Mouse (Mus musculus): ENCODE measurements at regions not wholly inside any gene's neighbourhood (a gene's known extent, or its start where the extent isn't known, plus 50 kb on each side); places are given as distances from the start of the nearest gene placed in this dataset.

DNA sequence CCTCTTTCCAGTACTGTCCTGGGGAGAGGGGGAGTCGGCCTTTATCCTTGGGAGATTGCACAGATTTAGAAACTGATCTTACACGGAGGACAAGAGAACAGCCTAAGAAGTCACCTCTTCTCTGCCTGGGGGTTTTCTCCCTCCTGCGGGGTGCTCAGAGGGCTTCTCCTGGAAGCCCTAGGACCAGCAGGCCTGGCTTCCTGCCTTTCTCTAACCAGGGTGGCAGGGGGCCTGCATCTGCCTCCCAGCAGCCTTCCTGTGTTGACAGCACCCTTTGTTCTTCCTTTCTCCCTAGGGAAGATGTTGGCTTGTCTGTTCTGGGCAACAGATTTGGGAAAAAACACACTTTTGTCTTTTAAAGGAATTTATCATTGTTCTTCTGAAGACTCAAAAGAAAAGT is 153.0 kb upstream of the Tgfbr2 start:
- no peak for DNase-seq

- DNase-seq, result no peak
These were observed 151.9 kb upstream of the Tgfbr2 start for GRCm38 (mm10) chr9:116327080-116327479.

DNA sequence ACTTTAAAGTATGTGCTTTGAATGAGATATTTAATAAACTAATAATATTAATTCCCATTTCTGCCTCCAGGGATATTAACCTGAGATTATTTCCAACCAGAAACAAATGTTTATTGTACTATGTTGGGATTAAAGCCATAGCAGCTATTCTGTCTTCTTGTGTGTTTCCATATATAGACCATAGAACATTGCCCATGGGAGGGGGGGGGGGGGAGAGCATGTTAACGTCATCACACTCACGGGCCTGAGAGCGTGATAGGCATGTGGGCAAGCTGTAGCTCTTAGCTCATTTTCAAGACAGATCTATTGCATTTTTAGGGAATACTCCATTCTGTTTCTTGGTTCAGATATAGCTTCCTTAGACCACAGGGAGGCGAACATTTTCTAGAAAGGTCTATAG is 149.8 kb upstream of the Tgfbr2 start:
- no peak for DNase-seq

- DNase-seq, result no peak
These were observed 148.9 kb upstream of the Tgfbr2 start for GRCm38 (mm10) chr9:116323871-116324721.

DNA sequence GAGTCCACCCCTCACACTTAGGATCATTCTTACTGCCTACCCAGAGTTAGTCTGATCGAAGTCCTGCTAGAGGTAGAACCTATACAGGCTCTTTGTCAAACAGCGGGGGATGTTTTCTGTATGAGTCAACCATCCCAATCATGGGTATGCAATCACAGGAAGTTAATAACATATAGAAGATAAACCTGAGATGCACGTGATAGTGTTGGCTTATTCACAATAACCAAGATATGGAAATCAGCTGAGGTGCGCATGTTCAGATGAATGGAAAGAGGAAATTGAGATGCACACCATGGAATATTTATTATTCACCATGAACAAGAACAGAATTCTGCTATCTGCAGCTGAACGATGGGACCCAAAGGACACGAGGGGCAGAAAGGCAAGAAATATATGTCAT is 146.7 kb upstream of the Tgfbr2 start:
- DNase-seq, result no peak

- DNase-seq, result no peak
These were observed 144.3 kb upstream of the Tgfbr2 start for GRCm38 (mm10) chr9:116319421-116319820.

GRCm38 (mm10) chr9:116316582-116317095 is 141.5 kb upstream of the Tgfbr2 start:
- no peak for DNase-seq

GRCm38 (mm10) chr9:116314803-116315202 is 139.6 kb upstream of the Tgfbr2 start:
- DNase-seq, result no peak

GRCm38 (mm10) chr9:116313932-116314790 is 139.0 kb upstream of the Tgfbr2 start:
- no peak for DNase-seq

DNA sequence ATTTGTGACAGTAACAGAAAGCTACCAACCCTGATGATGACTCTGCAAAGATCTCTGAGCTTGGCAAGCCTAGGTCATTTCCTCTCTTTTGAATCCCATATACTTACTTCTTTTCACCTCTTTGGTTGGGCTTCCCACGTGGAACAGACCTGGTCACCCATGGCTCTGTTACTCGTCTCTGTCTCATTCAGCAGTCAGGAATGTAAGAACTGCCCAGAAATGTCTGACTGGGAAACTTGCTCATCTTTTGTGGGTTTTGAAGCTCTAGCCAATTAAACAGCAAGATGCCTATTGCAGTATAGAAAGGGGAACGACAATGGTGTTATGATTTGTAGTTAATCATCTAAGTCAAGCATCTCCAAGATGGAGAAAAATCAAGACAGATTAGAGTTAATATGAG is 136.2 kb upstream of the Tgfbr2 start:
- DNase-seq, result no peak

- DNase-seq, result no peak
These were observed 126.4 kb upstream of the Tgfbr2 start for GRCm38 (mm10) chr9:116301602-116302001.

DNA sequence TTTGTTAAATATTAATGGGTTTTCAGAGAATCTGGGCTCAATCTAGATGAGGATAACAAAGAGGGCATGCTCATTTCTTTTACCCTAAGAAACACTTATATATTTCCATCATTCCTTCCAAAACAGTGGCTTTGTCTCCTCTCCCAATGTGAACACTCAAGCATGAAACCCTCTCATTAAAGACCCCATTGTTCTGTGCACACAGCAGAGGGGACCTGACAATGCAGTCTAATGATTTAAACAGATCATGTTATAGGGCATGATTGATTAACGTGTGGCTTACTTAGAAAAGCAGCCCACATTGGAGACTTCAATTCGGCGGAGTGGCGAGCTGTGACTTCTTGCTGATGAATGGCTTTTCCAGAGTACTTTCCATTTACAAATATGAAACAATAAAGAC is 123.6 kb upstream of the Tgfbr2 start:
- no peak for DNase-seq

GRCm38 (mm10) chr9:116296349-116296748 is 121.2 kb upstream of the Tgfbr2 start:
- no peak for DNase-seq

DNA sequence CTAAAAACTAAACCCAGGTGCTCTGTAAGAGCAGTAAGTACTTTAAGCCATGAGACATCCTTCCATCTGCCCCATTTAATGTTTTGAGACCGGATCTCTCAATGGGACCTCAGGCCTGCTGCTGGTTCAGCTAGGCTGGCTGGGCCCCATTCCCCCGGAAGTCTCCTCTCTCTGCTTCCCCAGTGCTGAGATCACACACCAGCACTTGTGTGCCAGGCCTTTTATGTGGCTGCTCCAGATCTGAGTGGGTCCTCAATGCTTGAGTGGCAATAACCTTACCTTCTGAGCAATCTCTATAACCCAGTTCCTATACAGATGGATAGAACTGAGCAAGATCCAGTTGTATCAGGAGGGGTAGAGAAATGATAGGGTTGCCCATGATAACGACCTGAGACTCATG is 118.9 kb upstream of the Tgfbr2 start:
- DNase-seq, result no peak

- DNase-seq, result no peak
These were observed 118.0 kb upstream of the Tgfbr2 start for GRCm38 (mm10) chr9:116293110-116293509.

DNA sequence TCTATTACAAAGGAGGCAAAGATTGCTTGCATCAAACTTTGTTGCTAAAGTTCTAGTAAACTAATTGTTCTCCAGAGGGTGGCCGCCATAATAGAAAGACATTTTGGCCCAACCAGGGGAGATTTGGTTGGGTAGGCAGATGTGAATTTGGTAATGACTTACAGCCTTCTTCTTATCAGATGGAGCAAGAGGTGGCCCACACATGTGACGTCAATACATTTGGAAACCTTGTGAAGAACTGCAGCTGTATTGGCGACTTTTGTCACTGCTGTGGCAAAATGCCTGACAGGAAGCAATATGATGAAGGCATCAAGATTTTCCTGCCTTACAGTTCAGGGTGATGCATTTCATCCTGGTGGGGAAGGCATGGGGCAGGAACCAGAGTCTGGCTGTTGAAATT is 116.5 kb upstream of the Tgfbr2 start:
- no peak for DNase-seq

GRCm38 (mm10) chr9:116290896-116291295 is 115.7 kb upstream of the Tgfbr2 start:
- DNase-seq, result no peak

GRCm38 (mm10) chr9:116285691-116286431 is 110.7 kb upstream of the Tgfbr2 start:
- no peak for DNase-seq

DNA sequence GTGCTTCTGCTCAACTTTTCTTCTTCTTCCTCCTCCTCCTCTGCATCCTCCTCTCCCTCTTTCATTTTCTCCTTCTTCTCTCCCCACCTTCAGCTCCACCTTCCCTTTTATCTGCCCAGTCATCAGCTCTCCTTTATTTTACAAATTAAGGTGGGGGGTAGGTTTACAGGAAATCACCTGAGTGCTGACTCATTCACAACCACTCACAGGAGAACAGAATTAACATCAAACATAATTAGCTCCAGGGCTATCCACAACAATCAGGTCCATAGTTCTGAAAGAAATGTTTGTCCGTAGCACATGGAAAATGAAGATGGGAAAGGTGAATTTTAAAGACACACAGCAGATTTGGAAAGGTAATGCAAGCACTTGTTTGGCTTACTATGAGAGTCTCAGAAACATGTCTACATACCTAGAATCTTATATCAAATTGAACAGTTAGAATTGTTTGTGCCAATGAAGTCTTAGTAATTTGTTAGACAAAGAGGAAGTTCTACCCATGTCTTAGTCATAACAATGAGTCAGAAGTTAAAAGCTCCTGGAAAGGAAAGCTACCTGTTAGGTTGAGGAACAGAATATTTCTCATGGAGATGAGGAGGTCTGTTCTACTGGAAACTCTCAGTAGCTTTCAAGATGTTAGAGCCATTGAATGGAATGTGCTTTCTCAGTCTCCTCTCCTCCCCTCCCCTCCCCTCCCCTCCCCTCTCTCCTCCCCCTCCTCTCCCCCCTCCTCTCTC is 108.8 kb upstream of the Tgfbr2 start:
- no peak for DNase-seq

DNA sequence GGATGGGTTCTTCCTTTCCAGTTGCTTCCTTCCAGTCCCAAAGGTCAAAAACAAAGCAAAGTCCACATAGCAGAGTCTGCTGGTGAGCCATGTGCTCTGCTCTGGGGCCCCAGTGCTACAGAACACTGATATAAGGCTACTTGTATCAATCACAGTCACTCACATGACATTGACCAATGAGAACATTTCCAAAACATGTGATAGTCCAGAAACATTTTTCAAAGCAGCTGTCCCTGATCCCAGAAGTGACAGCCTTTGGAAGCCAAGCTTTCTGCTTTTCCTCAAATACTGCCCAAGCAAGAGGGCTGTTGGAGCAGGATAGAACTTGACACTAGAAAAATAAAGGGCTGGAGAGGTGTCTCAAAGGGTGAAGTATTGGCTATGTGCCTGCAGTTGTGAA is 106.5 kb upstream of the Tgfbr2 start:
- DNase-seq, result peak; percentile 23

GRCm38 (mm10) chr9:116280146-116280545 is 105.0 kb upstream of the Tgfbr2 start:
- no peak for DNase-seq

- no peak for DNase-seq
These were observed 103.7 kb upstream of the Tgfbr2 start for GRCm38 (mm10) chr9:116278862-116279261.
